Mouse (Mus musculus) thymus, adult 2 months (tissue): Measurements from ENCODE around the gene Dlx1. TPM values are rescaled to one million over a fixed set of nuclear protein-coding genes. Genes with fewer than 3 reads are reported as not detected.

Experiments used
- DNase-seq: peaks from one replicate; pipeline ENCODE4 v3.0.0; 2021
- H3K27ac ChIP-seq: fragments of 200-500 bp; 2 replicates; pipeline ENCODE4 v1.5.1; 2012; ENCODE audit warnings: low read length, control low read depth; ENCODE audit not compliant: control insufficient read depth, insufficient read depth
- H3K27me3 ChIP-seq: fragments of 200-500 bp; 2 replicates; pipeline ENCODE4 v1.6.1; 2012; ENCODE audit warnings: mild to moderate bottlenecking, low read length, moderate library complexity, mixed read lengths; ENCODE audit not compliant: control insufficient read depth, insufficient read depth
- H3K36me3 ChIP-seq: fragments of 200-500 bp; 2 replicates; pipeline ENCODE4 v1.6.1; 2012; ENCODE audit warnings: mild to moderate bottlenecking, low read length, moderate library complexity; ENCODE audit not compliant: control insufficient read depth, insufficient read depth
- H3K4me1 ChIP-seq: fragments of 200-500 bp; replicated peaks from 2 replicates; pipeline ENCODE4 v1.6.1; 2012; ENCODE audit warnings: low read length; ENCODE audit not compliant: control insufficient read depth, insufficient read depth
- H3K4me3 ChIP-seq: fragments of 200-500 bp; 2 replicates; pipeline ENCODE4 v1.5.1; 2012; ENCODE audit warnings: mild to moderate bottlenecking, low read length, control low read depth, moderate library complexity; ENCODE audit not compliant: control insufficient read depth, insufficient read depth
- CTCF ChIP-seq: fragments of 200-500 bp; IDR thresholded peaks from 2 replicates; pipeline ENCODE4 v1.5.1; 2012; ENCODE audit warnings: mild to moderate bottlenecking, control low read depth, low read length, moderate library complexity, borderline replicate concordance; ENCODE audit not compliant: control insufficient read depth, poor library complexity, insufficient read depth; ENCODE audit errors: extremely low read depth
- POLR2A ChIP-seq: fragments of 200-500 bp; IDR thresholded peaks from 2 replicates; pipeline ENCODE4 v1.6.1; 2012; ENCODE audit warnings: mild to moderate bottlenecking, low read length, control low read depth, moderate library complexity; ENCODE audit not compliant: control insufficient read depth, poor library complexity, insufficient read depth; ENCODE audit errors: extremely low read depth
- WGBS: fragments of 180-500 bp; shearing (Covaris S2); methylation state at CpG from one replicate; pipeline ENCODE4 v1.1.7; 2018; 5-methylcytosine and 5-hydroxymethylcytosine counted together
- polyA plus RNA-seq: library from polyadenylated mRNA; depleted of rRNA; stranded (reverse); fragments of >200 nt; gene quantifications from 2 replicates; pipeline ENCODE4 v1.2.3, GENCODE M21; 2012

The Dlx1 gene
- polyA plus RNA-seq, 1 experiment: 0.78 TPM

DNA sequence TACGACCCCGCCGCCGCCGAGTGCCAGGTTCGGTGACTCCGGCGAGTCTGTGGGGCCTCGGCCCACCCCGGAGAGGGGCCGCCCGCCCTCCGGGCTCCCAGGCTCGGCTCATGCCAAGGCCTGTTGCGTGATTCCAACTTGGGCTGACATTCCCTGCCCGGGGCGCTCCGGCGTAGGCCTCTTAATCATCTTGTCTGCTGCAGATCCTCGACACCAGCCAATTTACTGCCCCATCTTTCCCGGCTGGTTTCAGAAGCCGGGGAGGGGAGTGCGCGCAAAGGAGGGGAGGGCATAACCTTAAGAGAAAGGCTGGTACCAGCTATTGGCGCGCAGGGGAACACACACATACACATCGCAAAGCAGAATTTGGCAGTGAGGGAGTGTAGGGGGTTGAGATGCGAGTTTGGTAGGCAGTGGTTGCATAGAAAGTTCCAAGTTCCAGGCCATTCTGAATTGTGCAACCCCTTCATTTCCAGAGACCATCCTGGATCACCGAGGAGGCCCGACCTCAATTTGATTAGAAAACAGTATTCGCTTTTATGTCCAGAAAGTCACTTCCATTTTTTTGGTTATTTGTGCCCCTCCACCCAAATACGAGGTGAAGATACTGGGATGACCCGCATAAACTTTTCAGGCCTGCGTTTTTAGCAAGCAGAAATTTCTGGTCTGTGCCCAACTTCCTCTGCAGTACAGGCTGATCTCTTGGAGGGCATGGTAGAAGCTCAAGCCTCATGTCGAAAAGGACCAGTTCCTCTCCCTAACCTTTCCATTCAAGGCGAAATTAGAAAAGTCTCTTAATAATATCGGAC lies 13.7 kb downstream of the Dlx1 start:
- H3K4me3 ChIP-seq: no peak overlapping the region
- no peak overlapping the region for H3K27ac ChIP-seq
- peaks cover 15% of the 10 kb centered on the region for H3K4me1 ChIP-seq
- 9% methylated on average over 37 of the region's 37 CpGs for WGBS
- peak; percentile 14 for DNase-seq
- peaks cover 66% of the 10 kb centered on the region for H3K27me3 ChIP-seq
- no peak for TF ChIP-seq CTCF
- no peaks in the 10 kb centered on the region for H3K36me3 ChIP-seq

DNA sequence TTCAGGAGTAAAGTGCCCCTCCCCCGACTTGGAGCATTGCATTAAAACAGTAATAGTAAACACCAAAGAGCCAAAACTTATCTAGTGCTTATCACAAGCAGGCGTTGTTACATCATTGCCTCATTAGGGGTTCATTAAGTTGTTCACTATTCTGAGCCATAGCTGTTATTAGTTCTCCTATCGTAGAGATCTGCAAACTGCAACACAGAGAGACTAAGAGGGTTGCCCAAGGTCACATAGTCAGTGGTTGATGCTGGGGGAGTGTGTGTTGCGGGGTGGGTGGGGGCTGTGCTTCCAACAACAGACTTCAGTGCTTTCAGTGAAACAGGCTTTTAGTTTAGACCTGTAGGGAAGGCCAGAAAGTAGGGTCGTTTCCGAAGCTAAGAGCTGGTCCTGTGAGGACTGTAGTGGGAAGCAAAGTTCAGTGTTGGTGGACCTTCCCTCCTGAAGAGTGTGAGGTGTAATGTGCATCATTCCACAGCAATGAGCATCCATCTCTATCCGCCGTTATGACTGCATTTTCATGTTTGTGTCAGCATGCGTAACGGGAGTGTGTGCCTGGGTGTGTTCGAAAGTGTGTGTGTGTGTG lies 14.4 kb downstream of the Dlx1 start:
- DNase-seq: no peak
- Histone ChIP-seq H3K4me3 (no peak overlapping the region), H3K4me1 (peaks cover 18% of the 10 kb centered on the region), H3K27me3 (peaks cover 66% of the 10 kb centered on the region), H3K36me3 (no peaks in the 10 kb centered on the region), H3K27ac (no peak overlapping the region)
- WGBS: 17% methylated on average over 11 of the region's 11 CpGs
- TF ChIP-seq CTCF (no peak), POLR2A (no peak)

DNA sequence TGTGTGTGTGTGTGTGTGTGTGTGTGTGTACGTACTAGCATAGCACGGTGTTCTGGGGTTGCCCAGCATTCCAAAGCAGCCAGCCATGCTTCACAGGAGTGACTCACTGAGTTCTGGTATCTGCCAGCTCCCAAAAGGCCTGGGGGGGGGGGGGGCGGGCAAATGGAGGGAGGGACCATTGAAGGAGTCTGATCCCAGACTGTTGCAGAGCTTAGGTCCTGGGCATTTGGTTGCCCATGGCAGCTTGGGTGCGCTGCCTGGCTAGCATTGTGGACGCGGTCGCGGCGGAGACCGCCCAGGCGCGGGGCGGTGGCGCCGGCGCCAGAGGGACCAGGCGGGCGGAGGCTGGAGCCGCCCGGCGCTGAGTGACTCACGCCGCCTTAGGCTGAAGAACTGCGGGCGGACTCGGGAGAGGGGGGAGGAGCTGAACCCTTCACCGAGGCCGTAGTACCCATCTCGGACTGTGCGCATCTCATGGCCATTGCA lies 14.9 kb downstream of the Dlx1 start:
- TF ChIP-seq CTCF (no peak), POLR2A (no peak)
- Histone ChIP-seq H3K27me3 (peaks cover 66% of the 10 kb centered on the region), H3K27ac (no peak overlapping the region), H3K36me3 (no peaks in the 10 kb centered on the region), H3K4me3 (no peak overlapping the region), H3K4me1 (peaks cover 18% of the 10 kb centered on the region)
- DNase-seq: peak; percentile 1
- WGBS: under 1% methylated on average over 29 of the region's 30 CpGs

DNA sequence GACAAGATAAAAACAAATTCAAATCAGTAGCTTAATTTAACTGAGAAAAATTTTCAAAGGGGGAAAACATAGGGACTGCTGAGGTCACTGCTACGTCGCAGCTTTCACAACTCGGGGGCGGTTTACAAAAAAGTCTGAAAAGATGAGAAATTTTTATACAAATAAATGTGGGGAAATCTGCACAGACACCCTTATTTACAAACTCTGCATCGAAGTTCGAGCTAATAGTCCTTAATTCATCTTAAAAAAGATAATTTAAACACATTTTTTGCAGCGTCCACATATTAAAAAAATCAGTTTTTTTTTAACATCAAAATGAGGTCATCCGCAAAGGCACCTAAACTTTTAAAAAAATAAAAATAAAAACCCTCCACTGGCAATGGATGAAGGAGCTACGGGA lies 15.6 kb downstream of the Dlx1 start:
- DNase-seq: no peak
- peaks cover 62% of the 10 kb centered on the region for H3K27me3 ChIP-seq
- H3K4me1 ChIP-seq: peaks cover 18% of the 10 kb centered on the region
- TF ChIP-seq CTCF: no peak
- TF ChIP-seq POLR2A: no peak
- H3K36me3 ChIP-seq: no peaks in the 10 kb centered on the region
- H3K27ac ChIP-seq: no peak overlapping the region
- H3K4me3 ChIP-seq: no peak overlapping the region
- 13% methylated on average over 9 of the region's 9 CpGs for WGBS

DNA sequence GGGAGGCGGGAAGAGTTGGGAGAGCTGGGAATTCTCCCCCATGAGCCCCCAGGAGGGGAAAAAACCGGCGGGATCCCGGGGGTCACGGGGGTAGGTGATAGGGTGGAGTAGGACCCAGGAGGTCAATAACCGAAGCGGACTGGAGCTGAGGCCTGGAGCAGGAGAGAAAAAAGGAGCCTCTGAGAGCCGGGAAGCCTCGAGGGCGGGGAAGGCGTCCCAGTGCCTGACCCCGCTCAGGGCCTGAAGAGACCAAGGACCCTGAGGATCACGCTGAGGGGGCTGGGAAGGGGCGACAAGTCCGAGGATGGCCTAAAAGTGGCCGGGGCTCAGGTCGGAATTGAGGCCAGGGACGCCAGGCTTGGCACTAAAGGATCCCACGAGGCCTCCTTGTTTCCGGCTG lies 16.0 kb downstream of the Dlx1 start:
- H3K4me3 ChIP-seq: no peak overlapping the region
- H3K27me3 ChIP-seq: peaks cover 60% of the 10 kb centered on the region
- H3K27ac ChIP-seq: no peak overlapping the region
- DNase-seq: peak; percentile 1
- 14% methylated on average over 20 of the region's 20 CpGs for WGBS
- TF ChIP-seq POLR2A: no peak
- no peak for TF ChIP-seq CTCF
- peaks cover 18% of the 10 kb centered on the region for H3K4me1 ChIP-seq
- H3K36me3 ChIP-seq: no peaks in the 10 kb centered on the region

DNA sequence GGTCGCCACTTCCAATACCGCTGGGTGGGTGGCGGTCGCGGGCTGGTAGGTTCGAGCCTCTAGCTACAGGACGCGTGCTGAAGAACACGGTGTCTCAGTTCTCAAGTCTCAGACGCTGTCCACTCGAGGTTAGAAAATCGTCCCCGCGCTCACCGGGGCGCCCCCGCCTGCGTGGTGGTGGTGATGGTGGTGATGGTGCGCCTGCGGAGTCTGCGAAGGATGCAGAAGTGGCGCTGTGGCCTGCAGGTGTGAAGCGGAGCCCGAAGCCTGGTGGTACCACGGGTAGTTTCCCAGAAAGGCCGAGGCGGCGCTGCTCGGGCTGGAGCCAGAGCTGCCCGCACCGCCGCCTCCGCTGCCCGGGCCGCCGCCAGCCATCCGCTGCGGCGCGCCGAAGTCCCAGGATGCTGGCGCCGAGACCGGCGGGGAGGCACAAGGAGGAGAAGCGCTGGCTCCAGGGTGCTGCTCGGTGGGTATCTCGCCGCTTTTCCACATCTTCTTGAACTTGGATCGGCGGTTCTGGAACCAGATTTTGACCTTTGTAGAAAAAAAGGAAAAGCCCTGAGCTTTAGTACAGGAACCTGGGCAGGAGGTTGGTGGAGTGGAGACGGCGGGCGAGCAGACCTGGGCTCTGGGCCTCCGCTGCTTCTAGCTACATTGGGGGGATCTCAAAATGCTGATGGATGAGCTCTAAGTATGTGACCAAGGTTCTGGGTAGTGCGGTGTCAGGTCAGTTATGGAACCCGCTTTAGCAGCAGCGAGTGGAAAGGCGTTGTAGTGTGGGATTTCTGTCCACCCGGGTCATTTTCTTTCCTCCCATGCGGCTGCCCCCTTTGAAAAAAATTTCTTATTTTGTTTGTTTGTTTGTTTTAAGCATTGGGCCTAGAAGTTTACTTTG lies 16.7 kb downstream of the Dlx1 start:
- Histone ChIP-seq H3K27ac (no peak overlapping the region), H3K27me3 (peaks cover 55% of the 10 kb centered on the region), H3K4me1 (peaks cover 18% of the 10 kb centered on the region), H3K36me3 (no peaks in the 10 kb centered on the region), H3K4me3 (no peak overlapping the region)
- peak; percentile 10 for DNase-seq
- no peak for TF ChIP-seq CTCF
- no peak for TF ChIP-seq POLR2A
- 6% methylated on average over 61 of the region's 61 CpGs for WGBS
